Mouse (Mus musculus): Measurements from ENCODE around the gene Actl10. TPM values are rescaled to one million over a fixed set of nuclear protein-coding genes. Genes with fewer than 3 reads are reported as not detected.

Gene Actl10
- total RNA-seq, 2 experiments from 2014 or later: not detected

DNA sequence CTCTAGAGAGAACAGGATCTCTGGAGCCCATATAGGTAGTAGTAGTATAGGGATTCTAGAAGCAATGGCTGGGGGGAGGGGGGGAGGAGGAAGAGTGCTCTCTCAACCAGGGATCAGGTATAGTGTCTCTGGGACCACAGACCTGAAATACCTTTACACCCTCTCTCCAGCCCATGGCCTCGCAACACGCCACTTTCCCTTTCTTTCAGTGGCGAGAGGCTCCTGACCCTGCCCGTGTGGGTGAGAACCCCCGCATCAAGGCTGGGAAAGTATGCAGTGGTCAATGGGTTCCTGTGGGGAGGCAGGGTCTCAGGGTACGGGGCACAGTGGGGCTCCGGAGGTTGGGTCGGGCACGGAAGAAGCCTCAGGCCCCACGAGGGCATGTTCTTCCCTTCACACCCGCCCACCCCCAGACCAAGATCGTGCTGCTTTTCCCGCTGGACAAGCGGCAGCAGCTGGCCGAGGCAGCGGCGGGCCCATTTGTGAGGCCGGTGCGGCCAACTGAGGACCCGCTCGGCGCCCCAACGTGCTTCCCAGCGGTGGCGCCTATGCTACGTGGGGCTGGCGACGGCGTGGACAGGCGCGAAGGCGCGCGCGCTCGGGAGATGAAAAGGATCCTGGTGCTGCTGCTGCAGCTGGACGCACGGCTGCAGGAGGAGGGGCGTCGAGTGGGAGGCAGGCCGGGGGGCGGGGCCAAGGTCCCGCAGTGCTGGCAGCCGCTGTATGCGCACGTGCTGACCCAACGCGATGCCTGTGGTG lies 2.3 kb upstream of the Actl10 start:
- intact Hi-C loops (cut with DNase I): no loop called here
- peak; percentile 33 for DNase-seq (ENCODE audit: low spot score)

DNA sequence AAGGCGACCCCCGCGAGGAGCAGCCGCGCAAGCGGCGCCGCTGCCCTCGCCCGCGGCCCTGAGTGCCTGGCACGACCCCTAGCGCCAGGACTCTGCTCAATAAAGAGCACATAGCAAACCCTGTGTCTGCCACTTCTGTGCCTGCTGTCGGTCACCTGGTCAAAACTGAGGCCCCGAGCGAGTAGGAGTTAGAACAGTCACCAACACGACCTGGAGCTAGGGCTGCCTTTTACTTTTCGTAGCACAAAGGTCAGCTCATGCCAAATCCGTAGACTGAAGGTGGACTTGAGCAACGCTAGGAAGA lies 1.7 kb upstream of the Actl10 start:
- intact Hi-C loops (cut with DNase I): loop anchor here (5.0 kb wide), 2 partner anchors 37 to 62 kb away; partner anchors contain the start of genes 4930519P11Rik and Zfp341
- DNase-seq (ENCODE audit: low spot score): no peak

DNA sequence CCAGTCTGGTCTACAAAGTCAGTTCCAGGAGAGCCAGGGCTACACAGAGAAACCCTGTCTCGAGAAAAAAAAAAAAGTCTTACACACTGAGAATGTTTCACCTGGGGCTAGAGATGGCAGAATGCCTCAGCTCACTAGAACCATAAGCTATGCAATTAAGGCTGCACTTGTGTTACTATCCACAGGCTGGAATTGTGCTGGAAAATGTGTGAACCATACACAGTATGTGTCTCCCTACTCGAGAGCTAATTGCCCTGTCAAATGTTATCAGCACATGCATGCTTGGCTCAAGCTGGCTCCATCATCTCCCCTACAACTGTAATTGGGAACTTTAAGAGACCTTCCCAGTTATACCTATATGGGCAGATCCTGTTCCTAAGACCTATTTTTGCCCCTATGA lies 639 bp upstream of the Actl10 start:
- intact Hi-C loops (cut with DNase I): loop anchor here (5.0 kb wide), 2 partner anchors 36 to 61 kb away; partner anchors contain the start of genes 4930519P11Rik and Zfp341
- no peak for DNase-seq (ENCODE audit: low spot score)

DNA sequence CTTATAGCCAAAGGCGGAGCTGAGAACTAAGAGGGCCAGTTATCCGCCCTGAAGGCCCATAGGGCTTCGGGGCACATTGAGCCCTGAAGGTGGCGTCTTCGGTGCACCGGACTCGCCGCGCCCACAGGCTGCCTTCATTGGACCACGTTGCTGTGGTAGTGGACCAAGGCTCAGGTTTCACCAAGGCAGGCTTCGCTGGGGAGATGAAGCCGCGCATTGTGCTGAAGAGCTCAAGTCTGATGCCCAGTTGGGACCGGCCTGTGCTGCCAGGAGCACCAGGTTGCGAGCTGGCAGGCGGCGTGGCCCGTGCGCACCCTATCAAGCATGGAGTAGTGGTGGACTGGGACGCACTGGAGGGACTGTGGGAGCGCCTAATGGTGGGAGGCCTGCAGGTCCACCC lies 351 bp downstream of the Actl10 start:
- intact Hi-C loops (cut with DNase I): loop anchor here (5.0 kb wide), 2 partner anchors 35 to 60 kb away; partner anchors contain the start of genes 4930519P11Rik and Zfp341
- DNase-seq (ENCODE audit: low spot score): no peak

DNA sequence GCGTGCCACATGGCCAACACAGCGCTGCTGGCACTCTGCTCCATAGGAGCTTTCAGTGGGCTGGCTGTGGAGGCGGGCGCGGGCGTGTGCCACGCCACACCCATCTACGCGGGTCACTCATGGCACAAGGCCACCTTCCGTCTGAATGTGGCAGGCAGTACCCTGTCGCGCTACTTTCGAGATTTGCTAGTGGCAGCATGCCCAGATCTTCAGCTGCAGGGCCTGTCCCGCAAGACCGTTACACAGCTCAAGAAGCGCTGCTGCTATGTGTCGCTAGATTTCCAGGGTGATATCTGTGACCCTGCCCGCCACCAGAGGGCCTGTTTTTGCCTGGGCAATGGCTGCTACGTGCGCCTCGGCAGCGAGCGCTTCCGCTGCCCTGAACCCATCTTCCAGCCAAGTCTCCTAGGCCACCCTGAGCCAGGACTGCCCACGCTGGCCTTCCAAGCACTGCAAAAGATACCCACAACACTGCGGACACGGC lies 890 bp downstream of the Actl10 start:
- intact Hi-C loops (cut with DNase I): loop anchor here (5.0 kb wide), 2 partner anchors 35 to 60 kb away; partner anchors contain the start of genes 4930519P11Rik and Zfp341
- DNase-seq (ENCODE audit: low spot score): peak; percentile 35

DNA sequence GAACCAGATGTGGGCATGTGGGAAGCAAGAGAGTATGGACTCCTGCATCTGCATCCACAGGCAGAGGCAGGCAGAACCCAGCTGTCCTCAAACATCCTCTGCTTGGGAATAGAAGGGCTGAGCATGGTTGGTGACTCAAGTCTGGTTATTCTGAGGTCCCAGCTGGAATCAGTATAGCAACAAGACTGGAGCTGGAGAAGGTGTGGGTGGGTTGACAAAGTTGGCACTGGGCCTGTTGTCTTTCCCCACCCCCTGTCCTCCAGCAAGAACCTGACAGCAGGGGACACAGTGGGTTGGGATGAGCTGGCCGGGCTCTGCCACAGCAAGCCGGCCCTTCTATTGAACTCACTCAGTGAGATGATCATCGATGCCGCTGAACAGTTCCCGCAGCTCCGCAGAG lies 3.7 kb downstream of the Actl10 start:
- intact Hi-C loops (cut with DNase I): no loop called here
- DNase-seq (ENCODE audit: low spot score): no peak

DNA sequence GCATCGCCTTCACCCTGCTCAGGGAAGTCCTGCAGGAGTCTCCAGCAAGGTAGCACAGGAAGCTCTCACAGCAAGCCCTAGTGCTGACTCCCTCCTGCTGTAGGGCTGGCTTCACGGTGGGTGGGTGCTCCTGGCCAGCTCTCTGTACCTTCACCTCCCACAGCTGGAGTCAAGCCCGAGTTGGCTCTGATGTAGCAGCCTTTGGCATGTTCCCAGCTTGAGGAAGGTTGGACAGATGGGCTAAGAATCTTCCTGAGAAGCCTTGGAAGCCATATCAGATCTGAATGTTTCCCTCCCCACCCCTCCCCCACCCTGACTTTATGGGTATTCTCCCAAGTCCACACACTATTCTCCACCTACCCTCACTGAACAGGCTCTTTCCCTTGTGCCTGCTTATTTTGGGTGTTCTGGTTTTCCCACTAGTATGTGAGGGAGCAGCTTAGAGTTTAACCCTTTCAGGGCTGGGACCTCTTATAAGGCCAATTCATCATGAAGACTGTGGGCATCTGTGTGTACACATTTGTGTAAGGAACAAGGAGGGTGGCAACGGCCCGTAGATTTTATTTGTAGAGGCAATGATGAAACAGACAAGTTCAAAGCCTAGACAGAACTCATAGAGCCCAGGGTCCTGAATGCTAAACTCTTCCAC lies 5.7 kb downstream of the Actl10 start:
- no peak for DNase-seq (ENCODE audit: low spot score)
- intact Hi-C loops (cut with DNase I): no loop called here

DNA sequence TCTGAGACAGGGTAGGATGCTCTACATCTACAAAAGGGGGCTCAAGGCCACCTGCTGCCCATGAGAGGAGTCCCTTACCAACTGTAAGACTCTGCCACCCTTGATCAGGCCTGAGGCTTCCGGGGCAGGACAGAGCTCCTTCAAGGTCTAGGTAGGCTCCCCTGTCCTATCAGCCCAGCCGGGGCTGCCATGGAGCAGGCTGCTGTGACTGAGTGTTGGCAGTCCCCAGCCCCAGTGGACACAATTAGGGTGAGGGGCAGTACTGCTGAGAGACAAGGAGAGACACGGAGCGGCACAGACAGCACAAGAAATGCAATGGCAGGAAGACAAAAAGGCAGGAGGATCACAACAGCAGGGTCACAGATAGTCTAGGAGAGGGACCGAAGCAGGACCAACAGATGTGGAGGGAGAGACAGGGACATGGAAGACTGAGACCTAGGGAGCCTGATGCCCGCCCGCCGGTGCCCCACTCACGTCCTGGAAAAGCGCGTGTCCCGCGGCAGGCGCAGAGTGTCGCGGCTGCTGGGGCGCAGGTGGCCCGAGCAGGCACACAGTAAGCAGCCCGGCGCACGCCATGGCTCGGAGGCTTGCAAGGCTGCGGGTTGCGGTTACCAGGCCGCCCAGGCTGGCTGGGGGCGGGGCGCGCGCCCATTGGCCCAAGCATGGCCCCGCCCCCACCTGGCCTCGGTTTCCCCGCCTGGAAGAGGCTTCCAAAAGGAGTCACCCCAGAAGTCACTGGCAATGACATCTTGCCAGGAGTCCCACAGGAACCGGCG lies 6.9 kb downstream of the Actl10 start, which contains the start of gene Necab3:
Necab3 (minus strand) TSS at position 627 of the 776 bp plus-strand sequence.
- no peak for DNase-seq (ENCODE audit: low spot score)
- intact Hi-C loops (cut with DNase I): no loop called here

DNA sequence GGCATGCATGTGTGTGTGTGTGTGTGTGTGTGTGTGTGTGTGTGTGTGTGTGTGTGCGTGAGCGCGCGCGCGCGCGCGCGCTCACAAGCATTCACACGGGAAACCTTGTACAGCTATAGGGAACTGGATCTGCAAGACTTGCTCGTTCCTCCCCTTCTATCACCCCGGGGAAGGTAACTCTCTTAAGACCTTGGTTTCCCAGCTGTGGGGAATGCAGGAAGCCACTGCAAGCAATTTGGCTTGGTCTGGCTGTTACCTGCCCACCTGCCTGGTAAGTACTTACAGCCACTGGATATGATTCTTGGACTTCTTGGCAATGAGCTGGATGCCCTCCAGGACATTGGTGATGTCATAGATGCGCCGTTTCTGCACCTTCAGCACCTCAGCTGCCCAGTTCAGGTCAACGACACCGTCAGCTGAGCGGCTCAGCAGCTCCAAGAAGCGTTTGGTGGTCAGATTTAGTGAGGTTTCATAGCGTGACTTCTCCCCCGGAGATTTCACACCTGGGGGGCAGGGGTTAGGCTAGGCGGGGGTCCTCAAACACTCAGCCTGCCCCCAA lies 12.1 kb downstream of the Actl10 start:
- DNase-seq (ENCODE audit: low spot score): no peak
- intact Hi-C loops (cut with DNase I): no loop called here

DNA sequence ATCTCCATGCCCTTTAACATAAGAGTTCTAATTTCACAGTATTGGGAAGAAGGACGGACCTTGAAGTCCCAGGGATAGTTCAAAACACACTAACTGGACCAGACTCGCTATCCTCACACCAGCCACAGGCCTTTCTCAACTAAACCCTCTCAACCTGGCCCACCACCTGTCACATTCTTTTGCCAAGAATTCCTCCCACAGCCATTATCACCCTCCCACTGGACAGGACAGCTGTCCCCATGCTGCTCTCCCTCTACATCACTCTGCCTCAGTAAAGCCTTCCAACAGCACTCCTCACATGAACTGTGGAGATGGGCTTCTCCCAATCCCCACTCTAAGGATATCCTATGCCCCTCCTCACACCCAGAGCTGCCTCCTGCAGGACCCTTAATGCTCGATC lies 14.0 kb downstream of the Actl10 start:
- intact Hi-C loops (cut with DNase I): no loop called here
- DNase-seq (ENCODE audit: low spot score): no peak

DNA sequence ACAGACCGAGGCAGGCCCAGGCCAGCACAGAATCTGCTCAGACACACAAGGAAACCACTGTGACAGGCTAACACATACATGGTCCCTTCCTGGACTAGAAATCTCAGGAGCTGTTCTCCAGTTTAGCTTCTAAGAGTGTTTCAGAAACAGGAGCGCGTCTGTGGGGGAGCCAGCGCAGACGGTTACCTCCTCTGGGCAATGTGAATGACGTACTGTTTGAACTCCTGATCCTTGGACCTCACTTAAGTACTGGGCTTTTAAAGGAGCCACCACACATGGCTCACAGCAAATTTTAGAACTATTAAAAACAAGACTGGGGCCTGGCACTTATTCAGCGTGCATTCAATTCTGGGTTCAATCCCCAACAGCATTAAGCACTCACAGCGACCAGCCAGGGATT lies 15.1 kb downstream of the Actl10 start:
- intact Hi-C loops (cut with DNase I): no loop called here
- no peak for DNase-seq (ENCODE audit: low spot score)

DNA sequence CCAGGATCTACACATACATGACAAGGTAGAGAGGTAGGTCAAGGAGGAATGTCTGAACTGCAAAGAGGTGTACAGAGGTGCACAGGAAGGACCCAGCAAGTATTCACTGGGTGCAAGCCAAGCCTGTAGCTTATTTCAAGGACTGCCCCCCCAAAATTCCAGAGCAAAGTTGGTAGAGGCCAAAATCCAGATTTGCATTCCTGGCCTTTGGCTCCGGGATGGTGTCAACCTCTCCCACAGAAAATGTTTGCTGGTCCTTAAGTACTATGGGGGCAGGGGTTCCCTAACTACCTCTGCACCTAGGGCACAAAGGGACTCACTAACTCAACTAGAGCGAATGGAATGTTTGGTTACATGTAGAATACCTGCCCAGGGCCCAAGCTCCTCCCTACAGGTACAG lies 16.2 kb downstream of the Actl10 start:
- intact Hi-C loops (cut with DNase I): no loop called here
- no peak for DNase-seq (ENCODE audit: low spot score)

DNA sequence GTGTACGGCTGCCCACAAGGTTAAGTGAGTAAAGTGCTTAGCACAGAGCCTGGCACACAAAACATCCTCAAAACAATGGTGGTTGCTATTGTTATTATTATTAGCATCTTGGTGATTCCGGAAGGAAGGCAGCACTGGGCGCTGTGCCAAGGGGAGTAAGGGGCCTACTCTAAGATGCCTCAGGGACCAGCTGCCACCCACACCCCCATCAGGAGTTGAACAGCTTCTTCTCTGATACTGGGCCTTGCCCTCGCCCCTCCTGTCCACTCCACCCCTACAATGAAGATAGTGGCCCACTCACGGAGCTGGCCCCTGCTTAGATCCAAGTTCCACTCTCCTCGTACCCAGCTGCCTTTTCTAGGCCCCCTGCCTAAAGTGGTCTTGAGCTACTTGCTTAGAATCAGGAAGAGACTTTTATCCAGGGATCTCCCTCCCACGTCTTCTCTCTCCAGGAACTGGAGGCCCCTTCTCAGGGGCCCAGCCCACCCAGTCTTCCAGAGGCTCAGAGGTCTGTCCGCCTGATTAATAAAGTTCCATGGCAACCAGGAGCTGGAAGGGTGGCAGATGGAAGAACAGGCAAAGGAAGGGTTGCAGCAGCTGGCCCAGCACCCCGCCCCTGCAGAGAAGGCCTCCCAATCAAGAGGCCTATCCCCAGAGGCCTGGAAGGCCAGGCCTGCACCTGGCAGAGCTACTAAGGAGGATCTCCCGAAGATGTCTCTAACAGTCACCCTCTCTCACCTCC lies 16.9 kb downstream of the Actl10 start:
- intact Hi-C loops (cut with DNase I): no loop called here
- DNase-seq (ENCODE audit: low spot score): no peak

DNA sequence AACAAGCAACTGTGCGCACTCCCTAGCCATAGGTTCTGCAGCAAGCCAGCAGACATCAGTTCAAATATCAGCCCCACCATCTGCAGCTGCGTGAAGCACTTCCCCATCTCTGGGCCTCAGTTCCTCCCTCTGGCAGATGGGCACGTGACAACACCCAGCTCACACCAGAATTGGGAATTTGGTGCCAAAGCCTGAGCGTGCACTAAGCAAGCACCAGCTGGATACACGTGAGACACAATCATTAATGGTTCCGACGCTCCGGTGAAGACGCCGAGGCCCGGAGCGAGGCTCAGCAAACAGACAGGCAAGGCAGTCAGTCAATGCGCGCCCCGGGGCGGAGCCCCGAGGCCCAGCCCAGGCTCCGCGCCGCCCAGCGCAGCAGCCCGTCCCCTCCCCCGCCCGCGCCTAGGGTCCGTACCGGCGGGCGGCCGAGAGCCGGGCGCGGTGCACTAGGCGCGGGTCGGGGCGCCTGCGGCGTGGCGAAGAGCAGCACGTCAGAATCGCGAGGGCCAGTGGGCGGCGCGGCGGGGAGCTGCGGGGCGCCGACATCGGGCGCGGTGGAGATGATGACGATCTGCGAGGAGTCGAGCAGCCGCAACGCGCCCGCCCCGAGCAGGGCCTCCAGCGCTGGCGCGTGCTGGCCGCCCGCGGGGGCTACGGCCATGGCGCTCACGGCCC lies 17.6 kb downstream of the Actl10 start:
- intact Hi-C loops (cut with DNase I): no loop called here
- no peak for DNase-seq (ENCODE audit: low spot score)

DNA sequence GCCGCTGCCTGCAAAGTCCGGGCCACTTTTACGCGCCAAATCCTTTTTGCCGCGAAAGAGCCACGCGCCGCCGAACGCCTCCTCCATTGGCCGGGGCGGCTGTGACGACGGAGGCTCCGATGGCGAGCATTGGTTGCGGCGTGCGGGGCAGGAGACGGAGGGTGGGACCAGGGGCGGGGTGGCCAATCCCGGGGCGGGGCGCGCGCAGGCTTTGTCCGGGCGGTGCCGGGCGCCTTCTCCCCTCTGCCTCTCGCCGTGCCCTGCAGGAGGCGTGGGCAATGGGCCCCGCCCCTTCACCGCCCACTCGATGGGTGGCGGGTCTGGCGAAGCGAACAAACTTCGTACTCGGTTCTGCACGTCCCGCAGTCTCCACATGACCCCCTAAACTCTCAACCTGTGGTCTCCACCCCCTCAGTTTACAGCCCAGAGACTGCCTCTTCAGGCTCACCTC lies 18.3 kb downstream of the Actl10 start, which contains the start of gene E2f1:
E2f1 (minus strand) TSS at position 57 of the 451 bp plus-strand sequence.
- intact Hi-C loops (cut with DNase I): loop anchor here (2.0 kb wide), 1 partner anchor 31 kb away; no protein-coding TSS in a partner anchor
- peak; percentile 88 for DNase-seq (ENCODE audit: low spot score)

DNA sequence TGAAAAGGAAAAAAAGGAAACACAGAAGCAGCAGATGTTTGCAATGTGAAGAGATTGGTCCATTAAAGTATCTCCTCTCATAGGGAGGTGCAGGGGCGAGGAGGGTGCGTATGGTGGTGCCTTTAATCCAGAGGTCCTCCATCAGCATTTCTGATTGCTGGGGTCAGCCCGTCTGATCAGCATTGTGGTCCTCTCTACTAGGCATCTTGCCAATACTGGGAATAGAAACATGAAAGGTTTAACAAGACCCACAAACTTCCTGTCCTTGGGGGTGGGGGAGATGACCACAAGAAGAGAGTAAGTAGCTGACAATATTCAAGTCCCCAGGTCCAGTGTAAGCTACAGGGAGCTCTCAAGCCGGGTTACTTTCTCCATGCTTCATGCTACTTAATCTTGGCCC lies 19.1 kb downstream of the Actl10 start:
- intact Hi-C loops (cut with DNase I): loop anchor here (2.0 kb wide), 1 partner anchor 30 kb away; no protein-coding TSS in a partner anchor
- DNase-seq (ENCODE audit: low spot score): no peak

DNA sequence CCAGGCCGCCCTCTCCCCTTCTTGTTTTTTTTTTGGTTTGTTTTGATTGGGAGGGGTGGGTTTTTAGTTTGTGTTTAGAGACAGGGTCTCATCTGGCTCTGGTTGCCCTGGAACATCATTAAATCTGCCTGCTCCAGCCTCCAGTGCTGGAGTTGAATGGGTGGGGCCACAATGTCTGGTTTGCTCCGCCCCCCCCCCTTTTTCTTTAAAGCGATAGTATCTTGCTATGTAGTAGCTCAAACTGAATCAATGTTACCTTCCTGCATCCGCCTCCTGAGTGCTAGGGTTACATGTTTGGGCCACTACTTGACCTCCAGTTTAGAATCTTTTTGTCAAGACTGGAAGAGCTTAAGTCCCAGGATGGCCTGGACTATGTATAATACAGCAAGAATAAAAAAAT lies 19.7 kb downstream of the Actl10 start:
- no peak for DNase-seq (ENCODE audit: low spot score)
- intact Hi-C loops (cut with DNase I): loop anchor here (2.0 kb wide), 1 partner anchor 30 kb away; no protein-coding TSS in a partner anchor

DNA sequence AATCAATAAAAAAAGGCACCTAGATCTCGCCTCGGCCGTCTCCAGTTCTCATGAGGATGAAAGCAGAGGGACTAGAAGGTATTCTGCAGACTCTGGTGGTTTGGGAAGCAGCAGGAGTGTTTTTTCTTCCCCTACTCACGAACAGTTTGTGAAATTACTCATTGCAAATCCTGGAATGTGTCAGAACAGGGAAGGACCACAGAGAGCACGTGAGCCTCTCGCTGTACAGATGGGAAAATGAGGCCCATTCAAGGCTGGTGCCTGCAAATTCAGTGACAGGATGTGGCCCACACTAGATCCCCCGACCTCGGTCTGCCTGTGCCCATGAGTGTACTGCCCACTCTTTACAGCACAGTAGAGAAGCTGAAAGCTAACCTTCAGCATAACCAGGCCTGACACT lies 20.4 kb downstream of the Actl10 start:
- DNase-seq (ENCODE audit: low spot score): no peak
- intact Hi-C loops (cut with DNase I): loop anchor here (2.0 kb wide), 1 partner anchor 29 kb away; no protein-coding TSS in a partner anchor

DNA sequence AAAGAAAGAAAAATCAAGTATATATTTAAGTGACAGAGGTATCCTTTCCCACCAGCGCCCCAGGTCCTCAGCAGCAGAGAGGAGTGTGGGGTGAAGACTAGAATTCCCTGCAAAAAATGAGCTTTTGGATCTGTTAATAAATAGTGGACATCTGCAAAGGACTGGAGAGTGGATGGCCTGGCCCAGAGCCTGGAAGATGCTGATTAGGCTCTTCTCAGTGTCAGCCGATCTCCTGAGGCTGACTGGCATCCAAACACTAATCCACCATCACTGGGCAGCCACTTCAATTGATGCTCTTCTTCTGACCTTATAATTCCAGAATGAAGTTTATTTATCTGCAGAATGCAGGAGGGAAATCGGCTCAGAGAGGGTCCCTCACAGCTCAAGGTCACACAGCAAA lies 21.4 kb downstream of the Actl10 start:
- no peak for DNase-seq (ENCODE audit: low spot score)
- intact Hi-C loops (cut with DNase I): no loop called here

Measured in heart, postnatal 25 days (tissue).